Mouse (Mus musculus): ENCODE results near the gene Gsta4. TPM values are rescaled to one million over a fixed set of nuclear protein-coding genes. Genes with fewer than 3 reads are reported as not detected.

Gene Gsta4
- total RNA-seq, 2 experiments from 2014 or later, result 48.4 to 50.1 TPM

- Histone ChIP-seq H3K4me3 (peak overlapping the region; percentile 58), H3K27ac (no peak overlapping the region)
- no peak for TF ChIP-seq CTCF (conservative IDR thresholded peaks at IDR 0.05)
- peak in 1 of 2 experiments; percentile 29 for DNase-seq (ENCODE audit: low spot score in 2 of 2)
Observed at GRCm38 (mm10) chr9:78190651-78191634, 8.4 kb downstream of the Gsta4 start.

DNA sequence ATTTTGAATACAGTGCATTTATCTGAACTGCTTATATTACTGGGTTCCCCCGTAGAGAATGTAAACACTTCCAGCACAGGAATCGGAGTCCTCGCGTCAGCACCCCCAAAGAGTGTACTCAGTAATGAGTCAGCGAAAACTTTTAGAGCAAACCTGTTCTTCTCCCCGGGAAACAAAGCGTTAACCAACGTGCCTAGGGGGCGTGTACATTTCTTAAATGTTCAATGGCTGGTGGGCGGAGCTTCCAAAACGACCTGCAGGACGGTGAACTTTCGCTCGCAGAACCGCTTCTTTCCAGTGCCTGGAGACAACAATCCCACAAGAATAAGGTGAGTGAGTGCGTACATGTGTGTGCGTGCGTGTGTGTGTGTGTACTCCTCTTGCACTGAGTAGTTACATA lies 9.2 kb downstream of the Gsta4 start:
- peak; percentile 23 to 31 for DNase-seq (ENCODE audit: low spot score in 2 of 2)
- H3K4me3 ChIP-seq, result peak overlapping the region; percentile 58
- peak overlapping the region; percentile 73 for H3K27ac ChIP-seq
- no peak for TF ChIP-seq CTCF (conservative IDR thresholded peaks at IDR 0.05)

GRCm38 (mm10) chr9:78193902-78194597 lies 11.5 kb downstream of the Gsta4 start:
- Histone ChIP-seq H3K4me3 (no peak overlapping the region), H3K27ac (no peak overlapping the region)
- DNase-seq (ENCODE audit: low spot score in 2 of 2), result peak; percentile 28 to 49
- peak; percentile 93 for TF ChIP-seq CTCF (conservative IDR thresholded peaks at IDR 0.05)

GRCm38 (mm10) chr9:78195034-78195433 lies 12.5 kb downstream of the Gsta4 start:
- TF ChIP-seq CTCF (conservative IDR thresholded peaks at IDR 0.05), result no peak
- DNase-seq (ENCODE audit: low spot score in 2 of 2), result no peak
- Histone ChIP-seq H3K4me3 (no peak overlapping the region), H3K27ac (no peak overlapping the region)

GRCm38 (mm10) chr9:78197801-78198200 lies 15.2 kb downstream of the Gsta4 start:
- no peak overlapping the region for H3K27ac ChIP-seq
- H3K4me3 ChIP-seq, result no peak overlapping the region
- DNase-seq (ENCODE audit: low spot score in 2 of 2), result no peak
- no peak for TF ChIP-seq CTCF (conservative IDR thresholded peaks at IDR 0.05)

GRCm38 (mm10) chr9:78204194-78204593 lies 21.6 kb downstream of the Gsta4 start:
- no peak overlapping the region for H3K27ac ChIP-seq
- TF ChIP-seq CTCF (conservative IDR thresholded peaks at IDR 0.05), result no peak
- no peak overlapping the region for H3K4me3 ChIP-seq
- no peak for DNase-seq (ENCODE audit: low spot score in 2 of 2)

DNA sequence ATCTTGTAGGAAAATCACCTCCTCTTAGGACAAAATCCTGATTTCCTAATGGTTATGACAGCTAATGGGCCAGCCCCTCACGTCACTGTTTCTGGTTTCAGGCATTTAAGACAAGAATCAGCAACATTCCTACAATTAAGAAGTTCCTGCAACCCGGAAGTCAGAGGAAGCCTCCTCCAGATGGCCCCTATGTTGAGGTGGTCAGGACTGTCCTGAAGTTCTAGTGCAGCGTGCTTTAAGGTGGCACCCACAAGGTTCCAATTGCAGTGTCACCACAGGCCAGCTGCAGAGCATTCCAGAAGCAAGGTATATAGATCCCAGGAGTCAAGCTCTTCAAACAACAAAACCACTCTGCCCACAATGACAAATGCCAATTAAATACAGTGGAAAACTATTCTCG lies 26.4 kb downstream of the Gsta4 start:
- Histone ChIP-seq H3K27ac (no peak overlapping the region), H3K4me3 (no peak overlapping the region)
- no peak for TF ChIP-seq CTCF (conservative IDR thresholded peaks at IDR 0.05)
- DNase-seq (ENCODE audit: low spot score in 2 of 2), result no peak

DNA sequence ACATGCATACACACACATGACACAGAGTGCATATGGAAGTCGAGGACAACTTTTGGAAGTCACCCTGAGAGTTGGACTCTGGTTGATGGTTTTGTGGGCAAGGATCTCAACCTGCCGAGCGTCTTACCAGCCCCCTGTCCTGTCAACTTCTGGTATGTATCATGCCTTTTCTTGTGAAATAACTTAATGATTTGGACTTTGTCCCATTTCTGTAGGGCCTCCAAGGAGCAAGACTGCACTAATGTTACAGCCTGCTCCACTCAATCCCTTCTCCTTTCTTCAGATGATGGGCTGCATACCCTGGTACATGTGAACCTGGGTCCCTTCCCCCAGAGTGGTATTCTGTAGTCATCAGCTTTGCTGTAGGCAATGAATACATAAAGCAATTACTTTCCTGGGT lies 27.5 kb downstream of the Gsta4 start:
- no peak overlapping the region for H3K27ac ChIP-seq
- H3K4me3 ChIP-seq, result no peak overlapping the region
- DNase-seq (ENCODE audit: low spot score in 2 of 2), result no peak
- no peak for TF ChIP-seq CTCF (conservative IDR thresholded peaks at IDR 0.05)

DNA sequence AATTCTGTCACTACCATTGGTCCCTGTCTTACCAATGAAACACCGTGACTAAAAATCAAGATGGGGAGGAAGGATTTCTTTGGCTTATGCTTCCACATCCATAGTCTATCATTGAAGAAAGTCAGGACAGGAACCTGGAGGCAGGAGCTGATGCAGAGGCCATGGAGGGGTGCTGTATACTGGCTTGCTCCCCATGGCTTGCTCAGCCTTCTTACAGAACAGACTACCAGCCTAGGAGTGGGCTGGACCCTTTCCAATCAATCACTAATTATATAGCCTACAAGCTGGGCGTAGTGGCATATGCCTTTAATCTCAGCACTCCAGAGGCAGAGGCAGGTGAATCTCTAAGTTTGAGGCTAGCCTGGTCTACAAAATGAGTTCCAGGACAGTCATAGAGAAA lies 28.2 kb downstream of the Gsta4 start:
- TF ChIP-seq CTCF (conservative IDR thresholded peaks at IDR 0.05), result no peak
- H3K4me3 ChIP-seq, result no peak overlapping the region
- no peak overlapping the region for H3K27ac ChIP-seq
- DNase-seq (ENCODE audit: low spot score in 2 of 2), result no peak

DNA sequence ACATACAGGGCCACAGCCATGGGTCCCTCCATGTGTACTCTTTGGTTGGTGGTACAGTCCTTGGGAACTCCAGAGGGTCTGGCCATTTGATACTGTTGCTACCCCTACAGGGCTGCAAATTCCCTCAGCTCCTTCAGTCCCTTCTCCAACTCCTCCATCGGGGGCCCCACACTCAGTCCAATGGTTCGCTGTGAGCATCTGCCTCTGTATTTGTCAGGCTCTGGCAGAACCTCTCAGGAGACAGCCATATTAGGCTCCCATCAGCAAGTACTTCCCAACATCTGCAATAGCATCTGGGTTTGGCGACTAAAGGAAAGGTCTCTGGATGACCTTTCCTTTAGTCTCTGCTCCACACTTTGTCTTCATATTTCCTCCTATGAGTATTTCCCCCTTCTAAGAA lies 28.9 kb downstream of the Gsta4 start:
- no peak for TF ChIP-seq CTCF (conservative IDR thresholded peaks at IDR 0.05)
- no peak for DNase-seq (ENCODE audit: low spot score in 2 of 2)
- Histone ChIP-seq H3K4me3 (no peak overlapping the region), H3K27ac (no peak overlapping the region)

- DNase-seq (ENCODE audit: low spot score in 2 of 2), result no peak
- no peak overlapping the region for H3K4me3 ChIP-seq
- H3K27ac ChIP-seq, result no peak overlapping the region
- TF ChIP-seq CTCF (conservative IDR thresholded peaks at IDR 0.05), result no peak
Observed at GRCm38 (mm10) chr9:78212341-78213049, 29.9 kb downstream of the Gsta4 start.

GRCm38 (mm10) chr9:78217074-78217473 lies 34.5 kb downstream of the Gsta4 start:
- no peak overlapping the region for H3K27ac ChIP-seq
- no peak overlapping the region for H3K4me3 ChIP-seq
- TF ChIP-seq CTCF (conservative IDR thresholded peaks at IDR 0.05), result no peak
- DNase-seq (ENCODE audit: low spot score in 2 of 2), result no peak

GRCm38 (mm10) chr9:78222616-78223015 lies 40.0 kb downstream of the Gsta4 start:
- TF ChIP-seq CTCF (conservative IDR thresholded peaks at IDR 0.05), result no peak
- H3K4me3 ChIP-seq, result no peak overlapping the region
- no peak for DNase-seq (ENCODE audit: low spot score in 2 of 2)
- H3K27ac ChIP-seq, result no peak overlapping the region
